Mouse (Mus musculus): ENCODE measurements around the gene Spon2. TPM values are rescaled to one million over a fixed set of nuclear protein-coding genes. Genes with fewer than 3 reads are reported as not detected.
A peak's percentile ranks its signal among the peaks of the same experiment; 100 is the strongest.

The Spon2 gene
- polyA plus RNA-seq, 1 experiment: 1.5 TPM

DNA sequence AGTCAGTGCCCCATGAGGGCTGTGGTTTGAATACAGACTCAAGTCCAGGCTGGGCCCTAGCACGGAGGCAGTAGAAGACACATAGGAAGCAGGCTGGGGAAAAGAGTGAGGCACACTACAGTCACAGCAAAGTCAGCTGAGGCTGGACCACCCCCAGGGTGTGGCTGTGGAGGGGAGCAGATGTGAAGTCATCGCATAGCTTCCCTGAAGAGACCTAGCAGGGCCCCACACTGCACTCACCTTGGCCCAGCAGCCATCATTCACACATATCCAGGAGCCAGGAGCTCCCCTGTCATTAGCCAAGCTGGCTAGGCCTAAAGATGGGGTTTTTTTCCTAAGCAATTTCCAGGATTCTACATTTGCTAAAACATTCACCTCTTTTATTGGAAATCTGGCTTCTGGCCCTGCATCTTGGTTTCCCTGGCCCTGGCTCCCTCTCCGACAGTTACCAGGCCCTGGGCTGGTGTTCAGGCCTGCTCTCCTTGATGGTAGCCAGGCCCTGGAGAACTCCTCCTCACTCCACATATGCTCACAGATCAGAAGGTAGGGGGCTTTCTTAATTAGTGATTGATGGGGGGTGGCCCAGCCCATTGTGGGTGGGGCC lies 21.0 kb upstream of the Spon2 start:
- no peaks in the 10 kb centered on the region for H3K4me1 ChIP-seq (ENCODE audit: control insufficient read depth, insufficient read depth, low read length)
- no peaks in the 10 kb centered on the region for H3K36me3 ChIP-seq (ENCODE audit: control insufficient read depth, insufficient read depth, low read length)
- DNase-seq: no peak
- H3K27ac ChIP-seq (ENCODE audit: insufficient read depth, low read depth, low read length): no peak overlapping the region
- H3K4me3 ChIP-seq (ENCODE audit: insufficient read depth, low read depth, low read length): no peak overlapping the region
- TF ChIP-seq CTCF (conservative IDR thresholded peaks at IDR 0.05; ENCODE audit: insufficient read depth, insufficient read length, low read depth, low read length) (no peak), POLR2A (IDR thresholded peaks at IDR 0.05; ENCODE audit: low read depth, low read length) (no peak)
- H3K27me3 ChIP-seq (replicated peaks; ENCODE audit: control insufficient read depth, insufficient read depth, low read length): no peaks in the 10 kb centered on the region
- WGBS: 94% methylated on average over 3 of the region's 3 CpGs

DNA sequence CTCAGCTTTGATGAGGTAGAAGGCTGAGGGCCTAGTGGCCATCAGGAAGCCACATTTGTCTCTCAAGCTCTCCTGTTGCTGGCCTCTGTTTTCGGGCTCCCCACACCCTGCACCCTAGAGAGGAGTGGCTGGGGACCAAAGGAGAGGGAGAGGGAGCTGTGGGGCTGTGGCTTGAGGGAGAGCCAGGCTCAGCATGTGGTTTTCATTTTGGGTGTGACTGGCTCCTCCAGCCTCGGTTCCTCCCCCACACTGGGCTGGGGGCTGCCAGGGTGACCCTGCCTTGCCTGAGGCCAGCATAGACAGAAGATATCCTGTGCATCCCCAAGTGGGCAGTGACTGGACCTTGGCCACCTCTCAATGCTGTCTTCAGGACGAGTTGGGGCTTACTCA lies 20.0 kb upstream of the Spon2 start:
- no peak overlapping the region for H3K4me3 ChIP-seq (ENCODE audit: insufficient read depth, low read depth, low read length)

DNA sequence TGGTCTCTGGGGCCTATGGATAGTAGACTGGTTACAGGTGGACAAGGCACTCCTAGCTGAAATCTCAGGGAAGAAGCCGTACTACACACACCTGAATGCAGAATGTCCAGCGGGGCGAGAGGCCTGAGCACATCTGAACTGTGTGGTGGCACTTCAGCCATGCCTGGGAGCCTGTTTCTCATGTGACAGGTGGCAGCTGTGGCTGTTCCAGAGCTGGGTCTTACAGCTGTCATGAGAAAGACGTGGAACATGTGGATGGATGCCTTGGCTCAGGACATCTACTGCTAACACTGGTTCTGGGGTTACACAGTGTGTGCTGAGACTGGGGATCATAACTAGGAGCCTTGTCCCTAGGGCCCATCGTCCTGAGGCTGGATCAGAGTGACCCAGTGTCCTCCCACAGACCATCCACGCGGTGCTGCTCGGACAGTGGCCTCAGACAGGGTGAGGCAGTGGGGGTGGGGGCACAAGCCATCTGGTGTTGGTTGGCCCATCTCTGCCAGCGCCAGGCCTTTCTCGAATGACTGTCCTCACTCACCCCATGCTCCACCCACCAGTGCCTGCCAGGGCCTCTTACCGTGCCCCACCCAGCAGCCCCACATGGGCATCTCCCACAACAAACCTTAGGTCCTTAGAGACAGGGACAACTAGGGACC lies 19.5 kb upstream of the Spon2 start:
- H3K36me3 ChIP-seq (ENCODE audit: control insufficient read depth, insufficient read depth, low read length): no peaks in the 10 kb centered on the region
- 75% methylated on average over 11 of the region's 11 CpGs for WGBS

More for the DNA sequence above, 20.0 kb upstream of the Spon2 start:
- Histone ChIP-seq H3K36me3 (ENCODE audit: control insufficient read depth, insufficient read depth, low read length) (no peaks in the 10 kb centered on the region), H3K4me1 (ENCODE audit: control insufficient read depth, insufficient read depth, low read length) (no peaks in the 10 kb centered on the region), H3K27me3 (replicated peaks; ENCODE audit: control insufficient read depth, insufficient read depth, low read length) (no peaks in the 10 kb centered on the region), H3K27ac (ENCODE audit: insufficient read depth, low read depth, low read length) (no peak overlapping the region)
- DNase-seq: no peak
- 63% methylated on average over 3 of the region's 3 CpGs for WGBS
- TF ChIP-seq POLR2A (IDR thresholded peaks at IDR 0.05; ENCODE audit: low read depth, low read length): no peak
- no peak for TF ChIP-seq CTCF (conservative IDR thresholded peaks at IDR 0.05; ENCODE audit: insufficient read depth, insufficient read length, low read depth, low read length)

DNA sequence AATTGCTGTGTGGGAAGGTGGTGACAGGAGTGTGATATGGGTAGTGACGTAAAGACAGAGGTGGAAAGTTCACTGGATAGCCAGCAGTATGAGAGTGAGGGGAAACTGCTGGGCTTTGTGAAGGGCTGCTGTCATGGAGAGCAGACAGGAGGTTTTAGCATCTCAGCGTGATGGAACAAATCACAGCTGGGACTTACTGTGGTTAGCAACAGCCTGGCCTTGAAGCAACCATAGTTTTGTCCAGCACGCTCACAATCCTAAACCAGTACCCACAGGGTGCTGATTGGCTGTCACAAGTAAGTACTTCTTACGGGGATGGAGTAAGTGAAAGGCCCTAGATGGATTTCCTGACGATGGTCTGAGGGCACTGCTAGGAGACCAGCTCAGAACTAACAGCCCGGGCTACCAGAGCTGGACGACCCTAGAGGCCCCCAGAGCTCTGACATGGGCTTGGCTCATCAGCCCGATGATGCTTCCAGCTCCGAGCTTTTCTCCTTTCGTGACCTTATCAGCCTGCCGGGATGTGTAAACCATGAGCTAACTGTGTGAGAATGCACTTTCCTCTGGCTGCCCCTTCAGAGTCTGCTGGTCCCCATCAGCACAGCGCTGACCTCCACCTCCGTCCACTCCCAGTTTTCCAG lies 16.3 kb upstream of the Spon2 start:
- Histone ChIP-seq H3K4me3 (ENCODE audit: insufficient read depth, low read depth, low read length) (no peak overlapping the region), H3K27me3 (replicated peaks; ENCODE audit: control insufficient read depth, insufficient read depth, low read length) (no peaks in the 10 kb centered on the region), H3K4me1 (ENCODE audit: control insufficient read depth, insufficient read depth, low read length) (no peaks in the 10 kb centered on the region), H3K36me3 (ENCODE audit: control insufficient read depth, insufficient read depth, low read length) (no peaks in the 10 kb centered on the region), H3K27ac (ENCODE audit: insufficient read depth, low read depth, low read length) (no peak overlapping the region)
- WGBS: 57% methylated on average over 13 of the region's 13 CpGs
- DNase-seq: no peak
- TF ChIP-seq CTCF (conservative IDR thresholded peaks at IDR 0.05; ENCODE audit: insufficient read depth, insufficient read length, low read depth, low read length) (no peak), POLR2A (IDR thresholded peaks at IDR 0.05; ENCODE audit: low read depth, low read length) (no peak)

More for the DNA sequence above, 19.5 kb upstream of the Spon2 start:
- TF ChIP-seq CTCF (conservative IDR thresholded peaks at IDR 0.05; ENCODE audit: insufficient read depth, insufficient read length, low read depth, low read length): no peak
- TF ChIP-seq POLR2A (IDR thresholded peaks at IDR 0.05; ENCODE audit: low read depth, low read length): no peak
- H3K27ac ChIP-seq (ENCODE audit: insufficient read depth, low read depth, low read length): no peak overlapping the region
- no peak overlapping the region for H3K4me3 ChIP-seq (ENCODE audit: insufficient read depth, low read depth, low read length)
- H3K4me1 ChIP-seq (ENCODE audit: control insufficient read depth, insufficient read depth, low read length): no peaks in the 10 kb centered on the region
- DNase-seq: no peak
- no peaks in the 10 kb centered on the region for H3K27me3 ChIP-seq (replicated peaks; ENCODE audit: control insufficient read depth, insufficient read depth, low read length)

DNA sequence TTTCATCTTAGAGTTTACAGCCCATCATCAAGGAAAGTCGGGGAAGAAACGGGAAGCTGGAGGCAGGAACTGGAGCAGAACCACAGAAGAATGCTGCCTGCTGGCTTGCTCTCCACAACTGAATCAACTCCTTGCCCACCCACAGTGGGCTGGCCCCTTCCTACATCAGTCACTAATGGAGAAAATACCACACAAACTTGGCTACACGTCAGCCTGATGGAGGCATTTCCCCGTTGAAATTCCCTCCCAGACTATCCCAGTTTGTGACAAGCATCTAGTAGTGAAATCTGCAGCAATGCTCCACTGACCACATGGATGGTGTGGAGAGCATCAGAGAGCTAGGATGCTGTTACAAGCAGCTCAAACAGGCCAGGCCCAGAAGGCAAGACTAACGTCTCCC lies 14.5 kb upstream of the Spon2 start:
- 82% methylated on average over 5 of the region's 5 CpGs for WGBS
- H3K36me3 ChIP-seq (ENCODE audit: control insufficient read depth, insufficient read depth, low read length): no peaks in the 10 kb centered on the region
- no peak overlapping the region for H3K27ac ChIP-seq (ENCODE audit: insufficient read depth, low read depth, low read length)
- no peaks in the 10 kb centered on the region for H3K27me3 ChIP-seq (replicated peaks; ENCODE audit: control insufficient read depth, insufficient read depth, low read length)
- peaks cover 7% of the 10 kb centered on the region; the same call in 1 of the 2 replicates for H3K4me1 ChIP-seq (ENCODE audit: control insufficient read depth, insufficient read depth, low read length)
- no peak for TF ChIP-seq CTCF (conservative IDR thresholded peaks at IDR 0.05; ENCODE audit: insufficient read depth, insufficient read length, low read depth, low read length)
- no peak for TF ChIP-seq POLR2A (IDR thresholded peaks at IDR 0.05; ENCODE audit: low read depth, low read length)
- H3K4me3 ChIP-seq (ENCODE audit: insufficient read depth, low read depth, low read length): no peak overlapping the region
- no peak for DNase-seq

DNA sequence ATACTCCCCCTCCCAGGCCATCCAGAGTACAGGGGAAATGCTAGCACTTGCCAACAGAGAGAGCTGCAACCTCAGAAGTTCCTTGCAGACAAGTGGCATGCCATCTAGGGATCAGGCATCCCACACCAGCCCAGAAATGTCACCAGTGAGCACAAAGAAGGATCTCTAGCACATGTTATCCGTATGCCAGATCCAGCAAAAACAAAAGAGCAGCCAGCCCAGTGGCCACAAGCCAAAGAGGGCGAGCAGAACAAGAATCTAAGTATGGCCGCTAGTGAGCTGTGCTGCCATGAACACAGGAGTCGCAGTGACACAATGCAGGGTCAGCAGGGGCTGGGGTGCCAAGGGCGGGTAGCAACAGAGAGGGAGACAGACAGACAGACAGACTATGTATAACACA lies 12.0 kb upstream of the Spon2 start:
- DNase-seq: no peak
- 58% methylated on average over 5 of the region's 5 CpGs for WGBS

DNA sequence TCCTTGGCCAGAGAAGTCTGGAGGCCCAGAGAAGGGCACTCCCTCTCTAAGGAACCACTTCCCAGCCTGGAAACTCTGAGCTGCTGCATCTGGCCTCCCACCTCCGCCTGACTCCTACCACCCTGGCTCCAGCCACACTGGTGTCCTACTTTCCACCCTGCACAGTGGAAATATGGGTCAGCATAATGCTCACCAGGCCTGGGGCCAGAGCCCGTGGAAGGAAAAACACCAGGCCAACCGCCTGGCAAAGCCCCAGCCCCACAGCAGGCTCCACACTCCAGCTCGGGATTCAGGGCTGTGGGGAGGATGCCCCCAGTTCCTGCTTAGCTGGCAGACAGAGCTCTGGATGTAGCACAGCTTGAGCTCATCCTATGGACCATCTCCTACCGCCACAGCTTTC lies 10.2 kb upstream of the Spon2 start:
- no peak overlapping the region for H3K4me3 ChIP-seq (ENCODE audit: insufficient read depth, low read depth, low read length)
- 60% methylated on average over 5 of the region's 5 CpGs for WGBS
- H3K4me1 ChIP-seq (ENCODE audit: control insufficient read depth, insufficient read depth, low read length): peaks cover 7% of the 10 kb centered on the region; the same call in 1 of the 2 replicates
- TF ChIP-seq POLR2A (IDR thresholded peaks at IDR 0.05; ENCODE audit: low read depth, low read length) (no peak), CTCF (conservative IDR thresholded peaks at IDR 0.05; ENCODE audit: insufficient read depth, insufficient read length, low read depth, low read length) (no peak)
- DNase-seq: peak; percentile 39
- no peaks in the 10 kb centered on the region for H3K27me3 ChIP-seq (replicated peaks; ENCODE audit: control insufficient read depth, insufficient read depth, low read length)
- H3K36me3 ChIP-seq (ENCODE audit: control insufficient read depth, insufficient read depth, low read length): no peaks in the 10 kb centered on the region
- peak overlapping the region; percentile 7; the same call in 1 of the 2 replicates for H3K27ac ChIP-seq (ENCODE audit: insufficient read depth, low read depth, low read length)

More for the DNA sequence above, 12.0 kb upstream of the Spon2 start:
- H3K27ac ChIP-seq (ENCODE audit: insufficient read depth, low read depth, low read length): no peak overlapping the region
- H3K27me3 ChIP-seq (replicated peaks; ENCODE audit: control insufficient read depth, insufficient read depth, low read length): no peaks in the 10 kb centered on the region
- no peaks in the 10 kb centered on the region for H3K36me3 ChIP-seq (ENCODE audit: control insufficient read depth, insufficient read depth, low read length)
- peaks cover 7% of the 10 kb centered on the region; the same call in 1 of the 2 replicates for H3K4me1 ChIP-seq (ENCODE audit: control insufficient read depth, insufficient read depth, low read length)
- TF ChIP-seq POLR2A (IDR thresholded peaks at IDR 0.05; ENCODE audit: low read depth, low read length): no peak
- TF ChIP-seq CTCF (conservative IDR thresholded peaks at IDR 0.05; ENCODE audit: insufficient read depth, insufficient read length, low read depth, low read length): no peak
- H3K4me3 ChIP-seq (ENCODE audit: insufficient read depth, low read depth, low read length): no peak overlapping the region

Data from kidney, adult 2 months (tissue).